Mouse (Mus musculus) midbrain, embryonic 14.5 days (tissue): ENCODE measurements around the gene Inpp5d. TPM values are rescaled to one million over a fixed set of nuclear protein-coding genes. Genes with fewer than 3 reads are reported as not detected.

Source experiments
- ATAC-seq: fragments of 200-750 bp; cut with Nextera tagmentation; 2 replicates; pipeline ENCODE4 v1.8.0; 2017; ENCODE audit warnings: moderate number of reproducible peaks, moderate library complexity; ENCODE audit not compliant: low FRiP score, low TSS enrichment
- DNase-seq: peaks from one replicate; pipeline ENCODE4 v3.0.0-alpha.2; 2015
- H3K27ac ChIP-seq: fragments of 300-500 bp; sonication (generic); replicated peaks from 2 replicates; pipeline ENCODE4 v1.5.1; 2014; ENCODE audit warnings: mild to moderate bottlenecking, low read depth, low read length, moderate library complexity
- H3K27me3 ChIP-seq: fragments of 300-500 bp; sonication (generic); 2 replicates; pipeline ENCODE4 v1.6.1; 2014; ENCODE audit warnings: low read length, control low read depth, mixed read lengths; ENCODE audit not compliant: control insufficient read depth, insufficient read depth
- H3K36me3 ChIP-seq: fragments of 300-500 bp; sonication (generic); 2 replicates; pipeline ENCODE4 v1.6.1; 2014; ENCODE audit warnings: low read length, control low read depth; ENCODE audit not compliant: control insufficient read depth, insufficient read depth
- H3K4me1 ChIP-seq: fragments of 300-500 bp; sonication (generic); 2 replicates; pipeline ENCODE4 v1.6.1; 2014; ENCODE audit warnings: mild to moderate bottlenecking, antibody characterized with exemption, low read length, control low read depth; ENCODE audit not compliant: control insufficient read depth, insufficient read depth
- H3K4me2 ChIP-seq: fragments of 300-500 bp; sonication (generic); 2 replicates; pipeline ENCODE4 v1.6.1; 2014; ENCODE audit warnings: mild to moderate bottlenecking, low read length, moderate library complexity
- H3K4me3 ChIP-seq: fragments of 300-500 bp; sonication (generic); replicated peaks from 2 replicates; pipeline ENCODE4 v1.5.1; 2014; ENCODE audit warnings: low read depth, low read length
- H3K9ac ChIP-seq: fragments of 300-500 bp; sonication (generic); replicated peaks from 2 replicates; pipeline ENCODE4 v1.6.1; 2014; ENCODE audit warnings: mild to moderate bottlenecking, low read length, moderate library complexity
- H3K9me3 ChIP-seq: fragments of 300-500 bp; sonication (generic); 2 replicates; pipeline ENCODE4 v1.6.1; 2016; ENCODE audit warnings: low read length, control low read depth, mixed read lengths; ENCODE audit not compliant: control insufficient read depth
- WGBS: fragments of 180-500 bp; shearing (Covaris S2); extraction: QIAGEN DNeasy Blood & Tissue Kit; methylation state at CpG from one replicate; pipeline ENCODE4 v1.1.7; 2014; 5-methylcytosine and 5-hydroxymethylcytosine counted together
- polyA plus RNA-seq: library from polyadenylated mRNA; unstranded; fragments of >200 nt; fragmentation: Nextera tagmentation; extraction: Ambion mirVana; gene quantifications from 2 replicates; pipeline ENCODE4 v1.2.1, GENCODE M21; 2014

Gene Inpp5d
- polyA plus RNA-seq, 1 experiment from 2014 or later = 4.6 TPM

DNA sequence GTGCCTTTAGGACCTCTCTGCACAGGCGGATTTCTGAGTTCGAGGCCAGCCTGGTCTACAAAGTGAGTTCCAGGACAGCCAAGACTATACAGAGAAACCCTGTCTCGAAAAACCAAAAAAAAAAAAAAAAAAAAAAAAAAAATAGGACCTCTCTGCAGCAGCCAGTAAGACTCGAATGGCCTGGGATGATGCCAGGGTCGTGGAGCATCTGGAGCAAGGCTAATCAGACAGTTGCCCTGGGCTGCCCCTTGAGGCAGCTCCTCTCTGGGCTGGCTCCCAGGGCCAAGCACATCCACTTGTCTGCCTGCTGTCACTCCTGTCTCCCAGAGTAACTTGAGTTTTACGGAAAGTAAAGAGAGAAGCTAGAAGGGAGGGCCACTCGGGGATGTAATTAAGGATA is 24.9 kb downstream of the Inpp5d start:
- WGBS = 78% methylated on average over 7 of the region's 7 CpGs
- ATAC-seq = no peak
- Histone ChIP-seq H3K36me3 (no peaks in the 10 kb centered on the region), H3K4me3 (no peak overlapping the region), H3K9me3 (no peaks in the 10 kb centered on the region), H3K27me3 (no peaks in the 10 kb centered on the region), H3K27ac (no peak overlapping the region), H3K9ac (no peak overlapping the region), H3K4me2 (no peak overlapping the region), H3K4me1 (no peaks in the 10 kb centered on the region)
- peak; percentile 19 for DNase-seq

DNA sequence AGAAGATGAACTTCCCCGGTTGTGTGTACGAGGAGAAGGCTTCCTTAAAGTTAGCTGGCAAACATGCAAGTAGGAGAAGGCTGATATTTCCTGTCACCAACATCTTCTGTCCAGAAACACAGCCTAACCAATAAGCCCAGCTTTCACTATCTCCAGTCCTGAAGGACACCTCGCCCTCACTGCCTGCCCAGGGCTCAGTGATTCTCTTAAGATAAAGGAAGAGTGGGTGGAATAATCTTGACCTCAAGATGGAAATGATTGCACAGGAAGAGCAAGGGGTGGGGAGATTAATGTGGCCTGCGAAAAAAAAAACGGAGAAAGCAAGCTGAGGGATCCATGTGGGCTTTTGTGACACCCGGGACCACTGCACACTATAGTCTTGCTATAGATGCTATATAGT is 25.6 kb downstream of the Inpp5d start:
- H3K4me2 ChIP-seq = no peak overlapping the region
- no peaks in the 10 kb centered on the region for H3K4me1 ChIP-seq
- H3K27ac ChIP-seq = no peak overlapping the region
- DNase-seq (no peak), ATAC-seq (no peak)
- WGBS = 83% methylated on average over 6 of the region's 6 CpGs
- H3K36me3 ChIP-seq = no peaks in the 10 kb centered on the region
- H3K9ac ChIP-seq = no peak overlapping the region
- H3K9me3 ChIP-seq = no peaks in the 10 kb centered on the region
- H3K4me3 ChIP-seq = no peak overlapping the region
- H3K27me3 ChIP-seq = no peaks in the 10 kb centered on the region

DNA sequence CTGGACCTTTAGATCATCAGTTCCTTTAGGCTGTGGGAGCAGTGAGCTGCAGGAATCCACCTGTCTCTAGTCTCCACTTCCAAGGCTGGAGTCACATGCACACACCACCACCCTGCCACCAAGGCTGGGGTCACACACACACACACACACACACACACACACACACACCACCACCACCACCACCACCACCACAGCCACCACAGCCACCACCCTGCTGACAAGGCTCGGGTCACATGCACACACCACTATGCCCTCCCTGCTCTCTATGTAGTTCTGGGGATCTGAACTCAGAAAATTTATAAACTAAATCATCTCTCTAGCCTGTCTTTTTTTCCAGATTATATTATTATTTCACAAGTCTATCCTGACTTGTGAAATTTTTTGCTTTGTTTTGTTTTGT is 27.7 kb downstream of the Inpp5d start:
- H3K36me3 ChIP-seq = no peaks in the 10 kb centered on the region
- H3K27me3 ChIP-seq = no peaks in the 10 kb centered on the region
- no peak overlapping the region for H3K4me2 ChIP-seq
- no peak overlapping the region for H3K9ac ChIP-seq
- ATAC-seq (no peak), DNase-seq (no peak)
- H3K9me3 ChIP-seq = no peaks in the 10 kb centered on the region
- no peaks in the 10 kb centered on the region for H3K4me1 ChIP-seq
- H3K4me3 ChIP-seq = no peak overlapping the region
- H3K27ac ChIP-seq = no peak overlapping the region
- 81% methylated on average over 1 of the region's 1 CpGs for WGBS

DNA sequence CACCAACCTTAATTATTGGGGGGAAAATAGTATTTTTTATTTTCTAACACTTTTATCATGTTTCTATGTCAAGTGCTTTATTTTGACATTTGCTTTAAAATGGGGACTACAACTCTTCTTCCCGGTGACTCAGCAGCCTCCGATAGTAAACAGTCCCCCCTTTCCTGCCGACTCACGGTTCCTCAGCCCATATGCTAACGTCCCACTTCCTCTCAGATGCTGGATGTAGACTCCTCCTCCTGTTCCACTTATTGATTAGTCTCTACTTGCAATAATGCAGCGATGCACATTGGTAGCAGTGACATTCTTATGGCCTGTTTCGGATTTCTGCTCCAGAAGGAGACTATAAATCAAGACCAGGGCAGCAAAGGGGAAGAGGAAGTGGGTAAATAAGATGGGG is 28.5 kb downstream of the Inpp5d start:
- Histone ChIP-seq H3K4me3 (no peak overlapping the region), H3K9me3 (no peaks in the 10 kb centered on the region), H3K36me3 (no peaks in the 10 kb centered on the region), H3K4me2 (no peak overlapping the region), H3K27me3 (no peaks in the 10 kb centered on the region), H3K9ac (no peak overlapping the region), H3K4me1 (no peaks in the 10 kb centered on the region), H3K27ac (no peak overlapping the region)
- 71% methylated on average over 7 of the region's 7 CpGs for WGBS
- no peak for ATAC-seq
- DNase-seq = no peak

DNA sequence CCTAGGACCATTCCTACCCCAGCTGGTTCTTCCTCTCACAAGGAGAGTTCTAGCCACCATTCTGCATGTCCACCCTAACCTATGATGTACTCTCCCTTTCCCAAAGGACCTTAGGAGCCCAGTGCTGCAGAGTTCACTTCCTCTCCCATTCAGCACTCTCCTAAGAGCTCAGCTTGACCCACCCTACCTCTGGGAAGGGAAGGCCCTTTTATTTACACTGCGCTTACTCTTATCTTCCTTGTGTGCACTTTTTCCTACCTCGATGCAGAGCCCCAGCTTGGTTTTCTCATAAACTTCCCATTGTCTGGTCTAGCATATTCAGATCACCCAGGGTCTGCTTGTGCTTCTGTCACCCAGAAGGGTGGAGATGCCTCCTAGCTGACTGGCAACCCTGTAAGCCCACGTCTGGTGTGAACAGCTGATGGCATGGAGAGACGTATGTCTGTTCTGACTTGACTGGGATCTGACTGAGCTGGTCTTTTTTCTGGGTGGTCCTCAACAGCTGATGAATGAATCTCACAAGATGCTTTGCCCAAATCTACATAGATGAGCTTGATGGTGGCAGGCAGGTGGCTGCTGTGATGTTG is 29.2 kb downstream of the Inpp5d start:
- Histone ChIP-seq H3K4me3 (no peak overlapping the region), H3K9ac (no peak overlapping the region), H3K27ac (no peak overlapping the region), H3K4me2 (no peak overlapping the region), H3K4me1 (no peaks in the 10 kb centered on the region), H3K9me3 (no peaks in the 10 kb centered on the region), H3K36me3 (no peaks in the 10 kb centered on the region), H3K27me3 (no peaks in the 10 kb centered on the region)
- no peak for ATAC-seq
- DNase-seq = no peak
- 75% methylated on average over 4 of the region's 4 CpGs for WGBS

DNA sequence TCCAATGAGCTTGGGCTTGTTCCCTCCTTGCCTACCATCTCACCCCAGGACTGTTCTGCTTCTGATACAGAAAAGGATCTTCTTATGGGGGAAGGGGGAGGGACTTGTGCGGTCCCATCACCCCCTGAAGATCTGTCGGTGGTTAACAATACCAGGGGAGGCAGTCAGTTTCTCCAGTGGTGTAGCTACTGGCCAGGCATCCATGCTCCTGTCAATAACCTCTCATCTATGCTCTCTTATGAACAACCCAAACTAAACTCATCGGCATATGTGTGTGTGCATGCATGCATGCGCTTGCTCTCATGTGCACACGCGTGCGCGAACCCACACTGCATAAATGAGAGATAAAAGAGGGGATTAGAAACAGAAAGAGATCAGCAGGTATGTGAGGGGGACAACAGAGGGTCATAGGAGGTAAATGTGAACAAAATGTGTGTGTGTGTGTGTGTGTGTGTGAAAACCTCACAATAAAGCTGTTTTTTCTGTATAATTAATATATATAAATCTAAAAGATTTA is 29.9 kb downstream of the Inpp5d start:
- no peak for ATAC-seq
- WGBS = 89% methylated on average over 8 of the region's 8 CpGs
- H3K4me3 ChIP-seq = no peak overlapping the region

DNA sequence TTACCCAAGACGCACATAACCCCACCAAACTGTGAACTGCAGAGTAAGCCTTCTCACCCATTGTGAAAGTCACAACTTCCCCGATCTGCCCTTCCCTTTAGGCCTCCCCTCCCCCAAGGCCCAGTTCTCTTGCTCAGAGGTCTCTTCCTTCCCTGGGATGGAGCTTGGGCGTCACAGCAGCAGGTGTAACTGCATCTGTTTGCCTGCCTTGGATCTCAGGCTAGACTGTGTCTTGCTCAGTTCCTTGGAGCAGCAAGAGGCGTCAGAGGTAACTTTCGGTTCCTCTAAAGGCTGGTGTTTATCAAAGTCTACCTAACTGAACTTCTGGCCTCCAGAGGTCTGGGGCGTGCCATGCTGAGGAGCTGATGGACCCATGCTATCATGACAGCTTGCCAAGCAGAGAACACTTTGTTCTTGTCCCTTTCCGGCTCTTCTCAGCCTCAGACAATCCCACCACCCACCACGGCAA is 30.5 kb downstream of the Inpp5d start:
- Histone ChIP-seq H3K9me3 (no peaks in the 10 kb centered on the region), H3K27me3 (no peaks in the 10 kb centered on the region), H3K4me1 (no peaks in the 10 kb centered on the region), H3K4me2 (no peak overlapping the region), H3K27ac (no peak overlapping the region), H3K36me3 (no peaks in the 10 kb centered on the region), H3K4me3 (no peak overlapping the region), H3K9ac (no peak overlapping the region)
- ATAC-seq = no peak
- 84% methylated on average over 8 of the region's 8 CpGs for WGBS
- DNase-seq = no peak

More for the DNA sequence above, 29.9 kb downstream of the Inpp5d start:
- Histone ChIP-seq H3K36me3 (no peaks in the 10 kb centered on the region), H3K4me2 (no peak overlapping the region), H3K9ac (no peak overlapping the region), H3K27ac (no peak overlapping the region), H3K27me3 (no peaks in the 10 kb centered on the region), H3K9me3 (no peaks in the 10 kb centered on the region), H3K4me1 (no peaks in the 10 kb centered on the region)
- DNase-seq = no peak

DNA sequence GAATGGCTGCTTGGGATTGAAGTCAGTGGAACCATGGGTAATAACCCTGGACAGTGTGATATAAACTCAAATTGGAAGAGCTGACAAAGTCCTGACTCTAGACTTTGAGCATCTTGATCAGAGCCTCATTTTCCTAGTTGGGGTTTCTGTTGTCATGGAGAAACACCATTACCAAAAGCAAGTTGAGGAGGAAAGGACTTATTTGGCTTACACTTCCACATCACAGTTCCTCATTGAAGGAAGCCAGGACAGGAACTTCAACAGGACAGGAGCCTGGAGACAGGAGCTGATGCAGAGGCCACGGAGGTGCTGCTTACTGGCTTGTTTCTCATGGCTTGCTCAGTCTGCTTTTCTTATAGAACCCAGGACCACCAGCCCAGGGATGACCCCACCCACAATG is 31.3 kb downstream of the Inpp5d start:
- H3K9ac ChIP-seq = no peak overlapping the region
- 79% methylated on average over 1 of the region's 1 CpGs for WGBS
- H3K27me3 ChIP-seq = no peaks in the 10 kb centered on the region
- no peaks in the 10 kb centered on the region for H3K4me1 ChIP-seq
- no peaks in the 10 kb centered on the region for H3K9me3 ChIP-seq
- DNase-seq (no peak), ATAC-seq (no peak)
- no peak overlapping the region for H3K4me2 ChIP-seq
- no peak overlapping the region for H3K27ac ChIP-seq
- no peak overlapping the region for H3K4me3 ChIP-seq
- H3K36me3 ChIP-seq = no peaks in the 10 kb centered on the region

DNA sequence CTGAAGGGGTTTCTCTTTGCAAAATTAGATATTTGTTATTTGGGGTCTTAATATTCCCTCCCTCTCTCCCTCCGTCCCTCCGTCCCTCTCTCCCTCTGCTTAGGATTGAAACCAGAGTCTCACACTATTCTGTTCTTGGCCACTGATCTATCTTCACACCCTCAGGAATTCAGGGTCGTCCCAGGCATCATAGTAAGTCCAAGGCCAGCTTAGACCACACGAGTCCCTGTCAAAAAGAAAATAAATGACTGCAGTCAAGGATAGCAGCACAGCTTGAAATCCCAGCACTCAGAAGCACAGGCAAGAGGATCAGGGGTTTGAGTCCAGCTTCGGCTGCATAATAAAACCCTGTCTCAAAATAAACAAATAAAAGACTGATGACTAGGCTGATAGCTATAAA is 35.0 kb downstream of the Inpp5d start:
- no peaks in the 10 kb centered on the region for H3K27me3 ChIP-seq
- H3K4me1 ChIP-seq = peaks cover 4% of the 10 kb centered on the region; the same call in 1 of the 2 replicates
- no peaks in the 10 kb centered on the region for H3K9me3 ChIP-seq
- no peak overlapping the region for H3K9ac ChIP-seq
- H3K4me3 ChIP-seq = no peak overlapping the region
- no peak for ATAC-seq
- H3K36me3 ChIP-seq = no peaks in the 10 kb centered on the region
- 73% methylated on average over 5 of the region's 5 CpGs for WGBS
- no peak for DNase-seq
- H3K4me2 ChIP-seq = no peak overlapping the region
- H3K27ac ChIP-seq = no peak overlapping the region
